Mouse (Mus musculus): ENCODE data around the gene Usp10.

Usp10 gene

DNA sequence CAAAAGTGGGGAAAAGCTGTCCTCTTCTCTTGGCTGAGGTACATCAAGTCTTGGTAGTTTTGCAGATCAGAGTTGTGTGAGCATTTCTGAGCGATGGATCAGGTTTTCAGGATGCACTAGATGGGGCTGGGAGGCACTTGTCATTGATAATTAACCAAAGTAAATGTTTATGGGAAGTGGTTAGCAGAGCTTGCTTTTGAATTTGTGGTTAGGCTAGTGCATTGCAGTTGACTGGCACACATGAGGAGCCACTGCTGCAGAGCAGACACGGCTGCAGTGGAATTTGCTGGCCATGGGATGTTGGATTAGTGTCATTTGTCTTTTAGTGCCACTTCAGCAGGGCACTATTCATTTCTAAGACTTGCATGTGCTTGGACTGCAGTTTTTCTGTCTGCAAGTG lies 4.0 kb downstream of the Usp10 start:
- in situ Hi-C loops (cut with MboI; ENCODE audit: low sequenced_read_pairs): no loop called here

DNA sequence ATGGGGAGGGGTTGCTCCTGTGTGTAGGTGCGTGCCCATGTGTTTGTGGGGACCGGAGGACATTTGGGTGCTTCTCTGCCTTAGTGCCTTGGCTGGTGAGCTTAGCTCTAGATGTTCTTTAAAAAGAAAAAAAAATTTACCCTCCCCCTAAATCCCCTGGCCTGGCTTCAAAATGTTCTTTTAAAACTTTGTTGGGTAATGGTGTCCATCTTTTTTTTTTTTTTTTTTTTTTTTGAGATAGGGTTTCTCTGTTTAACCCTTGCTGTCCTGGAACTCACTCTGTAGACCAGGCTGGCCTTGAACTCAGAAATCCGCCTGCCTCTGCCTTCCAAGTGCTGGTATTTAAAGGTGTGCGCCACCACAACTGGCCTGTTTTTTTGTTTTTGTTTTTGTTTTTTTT lies 5.1 kb downstream of the Usp10 start:
- in situ Hi-C loops (cut with MboI; ENCODE audit: low sequenced_read_pairs): no loop called here

DNA sequence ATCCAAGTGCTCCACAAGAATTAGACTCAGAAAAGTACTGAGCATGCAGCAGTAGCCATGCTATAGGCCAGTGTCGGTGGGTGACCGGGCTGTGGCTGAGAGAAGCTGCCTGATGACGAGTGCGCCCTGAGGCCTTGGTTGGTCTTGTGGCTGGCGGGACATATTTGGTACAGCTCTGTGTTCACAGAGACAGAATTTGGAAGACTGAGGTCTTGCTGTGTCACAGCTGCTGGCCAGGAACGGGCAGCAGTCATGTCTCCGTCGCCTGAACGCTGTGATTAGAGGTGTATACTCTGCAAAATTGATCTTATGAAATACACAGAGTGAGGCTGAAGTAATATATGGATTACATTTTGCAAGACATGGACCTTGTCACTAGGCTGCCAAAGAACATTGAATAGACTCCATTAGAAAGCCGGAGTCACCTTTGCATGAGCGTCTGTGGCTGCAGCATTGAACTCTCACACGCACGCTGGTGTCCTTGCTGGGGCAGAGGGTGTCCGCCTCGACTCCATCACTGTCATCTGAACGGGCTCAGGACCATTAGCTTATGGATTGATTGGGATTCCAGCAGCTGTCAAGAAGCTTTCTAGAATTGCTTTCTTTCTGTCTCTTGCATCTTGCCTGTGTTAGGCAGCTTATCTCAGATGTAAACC lies 6.2 kb downstream of the Usp10 start:
- in situ Hi-C loops (cut with MboI; ENCODE audit: low sequenced_read_pairs): no loop called here

DNA sequence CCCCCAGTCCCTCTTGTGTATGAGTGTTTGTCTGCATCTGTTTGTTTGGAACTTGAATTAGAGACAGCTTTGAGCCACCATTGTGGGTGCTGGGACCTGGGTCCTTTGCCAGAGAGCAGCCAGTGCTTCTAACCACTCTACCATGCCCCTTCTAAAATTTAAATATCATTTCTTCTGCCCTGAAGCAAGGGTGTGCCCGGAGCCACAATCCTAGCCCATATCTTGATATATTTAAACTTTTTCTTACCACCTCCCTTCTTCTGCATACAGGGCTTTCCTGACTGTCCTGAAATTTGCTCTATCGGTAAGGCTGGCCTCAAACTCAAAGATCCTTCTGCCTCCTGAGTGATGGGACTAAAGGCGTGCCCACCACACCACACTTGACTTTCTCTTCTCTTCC lies 7.3 kb downstream of the Usp10 start:
- in situ Hi-C loops (cut with MboI; ENCODE audit: low sequenced_read_pairs): no loop called here

DNA sequence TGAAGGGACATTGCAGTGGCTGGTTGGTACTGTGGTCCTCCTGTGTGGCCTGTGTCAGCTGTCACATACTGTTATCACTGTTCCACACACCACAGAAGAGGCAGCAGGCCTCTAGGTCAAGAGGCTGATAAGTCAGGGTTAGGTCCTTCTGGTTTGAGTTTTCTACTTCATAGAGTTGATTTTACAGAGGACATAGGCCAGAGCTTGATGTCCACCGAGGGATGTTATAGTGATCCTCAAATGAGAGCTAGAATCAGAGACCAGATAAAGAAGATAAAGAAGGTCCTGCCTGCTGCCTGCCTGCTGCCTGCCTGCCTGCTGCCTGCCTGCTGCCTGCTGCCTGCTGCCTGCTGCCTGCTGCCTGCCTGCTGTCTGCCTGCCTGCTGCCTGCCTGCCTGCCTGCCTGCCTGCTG lies 8.0 kb downstream of the Usp10 start:
- in situ Hi-C loops (cut with MboI; ENCODE audit: low sequenced_read_pairs): no loop called here

DNA sequence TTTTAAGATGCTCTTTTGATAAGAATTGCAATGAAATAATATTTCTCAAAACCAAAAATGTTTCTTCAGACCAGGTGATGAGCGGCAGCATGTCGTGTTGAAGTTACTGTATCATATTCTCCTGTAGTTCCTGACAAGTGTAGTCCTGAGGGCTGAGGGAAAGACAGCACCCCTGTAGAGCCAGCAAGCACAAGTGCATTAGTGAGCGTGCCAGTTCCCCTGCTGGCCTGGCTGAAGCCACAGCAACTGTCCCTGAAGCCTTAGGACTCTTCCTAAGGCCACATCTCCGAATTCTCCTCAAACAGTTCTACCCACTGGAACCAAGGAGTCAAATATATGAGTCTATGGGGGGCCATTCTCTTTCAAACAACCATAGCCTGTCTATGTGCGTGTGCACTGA lies 13.1 kb downstream of the Usp10 start:
- in situ Hi-C loops (cut with MboI; ENCODE audit: low sequenced_read_pairs): no loop called here

DNA sequence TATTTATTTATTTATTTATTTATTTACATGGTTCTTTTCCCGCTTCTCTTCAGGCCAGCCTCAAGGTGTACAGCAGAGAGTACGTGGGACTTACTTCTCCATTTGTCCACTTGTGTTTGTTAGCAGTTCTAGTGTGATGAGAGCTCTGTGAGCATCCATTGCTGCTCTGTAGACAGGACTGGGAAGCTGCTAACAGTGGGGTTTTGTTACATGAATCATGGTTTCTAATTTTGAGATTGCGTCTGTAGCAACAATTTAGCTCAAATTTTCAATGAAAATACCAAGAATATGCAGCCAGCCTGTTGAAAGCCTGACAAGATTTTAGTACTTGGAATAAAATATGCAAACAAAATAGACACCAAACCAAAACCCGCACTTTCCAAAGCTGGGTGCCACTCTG lies 15.3 kb downstream of the Usp10 start:
- in situ Hi-C loops (cut with MboI; ENCODE audit: low sequenced_read_pairs): no loop called here

DNA sequence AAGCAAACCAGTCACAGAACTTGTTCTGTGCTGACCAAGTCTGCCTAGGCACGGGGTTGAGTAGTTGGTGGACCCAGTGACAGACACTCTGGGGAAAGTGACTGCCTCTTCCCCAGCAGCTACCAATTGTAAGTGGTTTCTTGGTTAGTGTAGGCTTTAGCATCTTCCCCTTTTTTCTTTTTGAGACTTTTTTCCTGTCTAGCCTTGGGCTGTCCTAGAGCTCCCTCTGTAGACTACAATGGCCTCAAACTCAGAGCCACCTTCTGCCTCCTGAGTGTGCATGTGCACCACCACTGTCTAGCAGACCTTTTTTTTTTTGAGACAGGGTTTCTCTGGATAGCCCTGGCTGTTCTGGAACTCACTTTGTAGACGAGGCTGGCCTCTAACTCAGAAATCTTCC lies 16.3 kb downstream of the Usp10 start:
- in situ Hi-C loops (cut with MboI; ENCODE audit: low sequenced_read_pairs): no loop called here

DNA sequence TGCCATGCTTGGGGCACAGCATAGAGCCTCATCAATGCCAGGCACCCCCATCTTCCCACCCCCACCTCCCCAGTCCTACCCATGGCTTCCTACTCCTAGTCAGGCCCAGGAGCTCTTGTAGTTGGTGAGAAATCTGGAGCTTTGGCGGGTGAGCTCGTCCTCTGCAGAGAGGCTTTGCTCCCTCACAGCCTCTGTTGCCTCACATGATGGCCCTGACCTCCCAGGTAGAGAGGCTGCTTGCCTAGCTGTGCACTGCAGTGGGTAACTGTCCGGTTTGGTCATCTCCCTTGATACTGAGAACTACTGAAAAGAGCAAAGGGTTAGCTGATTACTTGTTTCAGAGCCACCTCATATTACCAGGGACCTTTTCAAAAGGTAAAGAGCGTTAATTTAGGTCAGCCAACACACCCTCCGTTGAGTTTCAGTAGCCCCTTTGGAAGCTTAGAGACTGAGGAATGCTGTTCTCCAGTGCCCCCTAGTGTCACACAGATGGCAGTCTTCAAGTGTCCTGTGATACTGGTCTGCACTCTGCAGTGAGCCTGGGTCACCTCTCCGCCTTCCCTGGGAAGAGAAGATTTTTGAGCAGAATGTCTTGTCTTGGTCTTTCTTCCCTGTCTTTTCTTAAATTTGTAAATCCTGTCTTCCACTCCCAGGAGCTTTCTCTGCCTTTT lies 17.4 kb downstream of the Usp10 start:
- in situ Hi-C loops (cut with MboI; ENCODE audit: low sequenced_read_pairs): no loop called here

DNA sequence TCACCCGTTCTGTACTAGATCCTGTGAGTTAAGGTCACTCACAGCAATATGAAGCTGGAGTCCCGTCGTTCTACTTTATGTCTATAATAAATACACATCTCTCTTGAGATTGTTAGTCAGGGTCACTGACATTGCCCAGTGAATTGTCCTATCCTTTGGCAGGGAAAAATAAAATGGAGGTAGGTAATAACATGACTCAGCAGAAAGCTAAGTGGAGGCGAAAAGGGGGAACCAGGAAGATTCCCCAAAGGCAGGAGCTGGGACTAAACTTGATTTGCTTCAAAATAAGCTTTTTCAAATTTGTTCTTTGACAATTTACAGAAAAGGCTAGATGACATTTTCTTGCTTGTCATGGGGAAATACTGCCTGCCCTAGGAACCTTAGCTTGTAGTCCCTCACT lies 21.2 kb downstream of the Usp10 start:
- in situ Hi-C loops (cut with MboI; ENCODE audit: low sequenced_read_pairs): no loop called here

DNA sequence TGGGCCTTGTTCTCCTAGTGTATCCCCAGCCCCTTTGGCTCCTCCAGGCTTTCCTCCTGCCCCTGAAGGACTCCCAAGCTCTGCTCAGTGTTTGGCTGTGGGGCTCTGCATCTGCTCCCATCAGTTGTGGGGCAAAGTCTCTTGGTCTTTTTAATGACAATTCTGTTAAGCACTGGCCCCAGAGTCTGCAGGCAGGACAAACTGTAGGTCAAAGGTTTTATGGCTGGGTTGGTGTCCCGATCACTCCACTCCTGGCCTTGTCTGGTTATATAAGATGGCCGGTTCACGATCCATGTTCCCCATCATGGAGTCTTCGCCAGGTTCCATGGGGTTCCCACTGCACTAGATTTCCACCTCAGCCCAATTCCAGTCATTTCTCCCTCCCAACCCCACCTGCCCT lies 23.5 kb downstream of the Usp10 start:
- in situ Hi-C loops (cut with MboI; ENCODE audit: low sequenced_read_pairs): no loop called here

DNA sequence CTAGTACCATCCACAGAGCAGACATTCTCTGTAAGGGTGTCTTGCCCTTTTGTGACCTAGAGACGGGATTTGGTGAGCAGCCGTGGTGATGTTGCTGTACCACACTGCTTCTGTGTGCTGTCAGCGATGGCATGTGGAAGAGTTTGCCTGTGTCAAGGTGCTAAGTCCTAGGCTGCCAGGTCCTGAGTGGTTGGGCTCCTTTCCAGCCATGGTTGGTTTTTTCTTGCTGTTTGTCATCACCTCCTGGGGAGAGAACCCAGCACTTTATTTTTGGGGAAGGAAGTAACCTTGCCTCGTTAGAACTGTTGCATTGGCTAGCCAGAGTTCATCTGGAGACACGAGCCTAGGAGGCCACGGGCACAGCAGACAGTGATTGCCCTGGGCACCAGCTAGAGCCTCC lies 25.4 kb downstream of the Usp10 start:
- in situ Hi-C loops (cut with MboI; ENCODE audit: low sequenced_read_pairs): no loop called here

DNA sequence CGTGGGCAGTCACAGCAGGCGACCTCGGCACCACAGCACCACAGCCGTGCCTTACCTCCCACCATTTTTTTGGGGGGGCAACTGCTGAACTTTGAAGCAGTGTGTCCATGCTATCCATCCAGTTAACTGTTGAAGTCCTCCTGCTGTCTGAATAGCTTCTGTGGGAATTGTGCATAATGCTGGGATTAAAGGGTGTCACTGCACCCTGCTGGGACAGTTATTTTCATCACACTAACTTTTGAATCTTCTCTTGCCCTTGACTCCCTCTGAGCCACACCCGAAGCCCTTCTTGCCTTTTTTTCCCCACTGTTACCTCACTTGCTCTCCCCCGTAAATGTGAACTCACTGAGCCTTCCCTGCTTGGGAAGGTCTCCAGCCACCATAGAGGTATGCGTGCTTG lies 28.3 kb downstream of the Usp10 start:
- in situ Hi-C loops (cut with MboI; ENCODE audit: low sequenced_read_pairs): no loop called here

DNA sequence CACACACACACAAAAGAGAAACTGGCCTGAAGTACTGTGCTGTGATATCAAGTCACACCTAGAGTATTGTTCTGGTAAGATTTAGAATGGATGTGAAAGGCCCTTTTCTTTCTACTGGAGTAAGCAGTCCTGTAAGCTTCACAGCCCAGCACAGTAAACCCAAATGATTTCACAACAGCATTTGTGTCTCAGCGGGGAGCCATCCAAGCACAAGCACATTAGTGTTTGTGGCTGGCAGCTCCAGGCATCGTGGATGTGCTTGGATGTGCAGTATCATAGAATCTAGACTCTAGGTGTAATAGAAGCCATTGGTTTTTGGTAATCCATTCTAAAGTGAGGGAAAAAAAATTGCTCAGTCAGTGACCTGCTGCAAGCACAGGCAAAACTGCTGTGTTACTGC lies 29.2 kb downstream of the Usp10 start:
- in situ Hi-C loops (cut with MboI; ENCODE audit: low sequenced_read_pairs): no loop called here

DNA sequence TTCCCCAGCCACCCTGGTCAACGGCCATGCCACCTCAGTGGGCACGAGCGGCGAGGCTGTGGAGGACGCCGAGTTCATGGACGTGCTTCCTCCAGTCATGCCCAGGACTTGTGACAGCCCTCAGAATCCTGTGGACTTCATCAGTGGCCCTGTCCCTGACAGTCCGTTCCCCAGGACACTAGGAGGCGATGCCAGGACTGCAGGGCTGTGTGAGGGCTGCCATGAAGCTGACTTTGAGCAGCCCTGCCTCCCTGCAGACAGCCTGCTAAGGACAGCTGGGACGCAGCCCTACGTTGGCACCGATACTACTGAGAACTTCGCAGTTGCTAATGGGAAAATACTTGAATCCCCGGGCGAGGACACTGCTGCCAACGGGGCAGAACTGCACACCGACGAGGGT lies 31.3 kb downstream of the Usp10 start:
- in situ Hi-C loops (cut with MboI; ENCODE audit: low sequenced_read_pairs): no loop called here

DNA sequence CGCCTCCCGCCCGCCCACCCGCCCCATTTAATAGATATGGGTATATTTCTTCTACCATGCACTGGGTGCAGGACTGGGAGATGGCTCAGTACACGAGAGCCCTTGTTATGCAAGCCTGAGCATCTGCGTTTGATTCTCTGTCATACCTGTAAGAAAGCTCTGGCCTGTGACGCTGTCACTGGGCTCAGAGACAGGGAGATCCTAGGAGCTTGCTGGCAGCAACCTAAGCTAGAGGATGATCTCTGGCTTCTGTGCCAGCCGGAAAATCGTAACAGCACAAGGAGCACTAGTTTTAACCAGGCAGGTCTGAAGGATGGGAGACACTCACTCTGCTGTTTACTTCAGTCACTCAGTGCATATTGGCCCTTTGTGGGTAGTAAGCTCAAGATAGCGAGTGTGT lies 33.5 kb downstream of the Usp10 start:
- in situ Hi-C loops (cut with MboI; ENCODE audit: low sequenced_read_pairs): no loop called here

DNA sequence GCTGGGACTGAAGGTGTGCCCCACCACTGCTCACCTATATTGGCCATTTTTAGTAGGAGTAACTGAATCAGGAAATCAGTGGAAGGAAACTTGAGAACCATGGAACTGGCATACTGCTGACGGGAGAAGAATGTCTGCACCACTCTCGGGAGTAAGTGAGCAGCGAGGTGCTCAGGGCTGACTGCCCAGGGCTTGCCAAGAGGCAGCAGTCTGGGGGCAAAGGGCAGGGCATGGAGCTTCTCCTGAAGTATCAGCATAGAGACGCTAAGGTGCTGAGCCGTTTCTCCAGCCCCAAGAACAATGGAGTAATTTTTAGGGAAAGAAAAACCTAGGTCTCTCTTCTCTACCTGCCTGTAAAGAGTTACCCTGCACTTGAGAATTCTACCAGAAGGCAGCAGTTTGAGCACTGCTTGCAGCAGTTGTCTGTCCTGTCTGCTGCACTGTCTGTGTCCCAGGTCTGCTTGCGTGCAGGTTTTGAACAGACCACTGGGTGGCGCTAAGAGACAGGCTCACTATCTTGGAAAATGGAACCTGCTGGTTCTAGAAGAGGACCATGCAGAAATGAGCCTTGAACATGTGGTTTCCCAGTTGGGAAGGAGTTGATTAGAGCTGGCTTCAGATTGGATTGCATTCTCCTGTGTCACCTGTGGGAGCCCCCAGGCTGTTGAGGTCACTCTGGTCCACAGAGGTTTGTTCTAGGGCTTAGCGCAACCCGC lies 34.1 kb downstream of the Usp10 start:
- in situ Hi-C loops (cut with MboI; ENCODE audit: low sequenced_read_pairs): no loop called here

DNA sequence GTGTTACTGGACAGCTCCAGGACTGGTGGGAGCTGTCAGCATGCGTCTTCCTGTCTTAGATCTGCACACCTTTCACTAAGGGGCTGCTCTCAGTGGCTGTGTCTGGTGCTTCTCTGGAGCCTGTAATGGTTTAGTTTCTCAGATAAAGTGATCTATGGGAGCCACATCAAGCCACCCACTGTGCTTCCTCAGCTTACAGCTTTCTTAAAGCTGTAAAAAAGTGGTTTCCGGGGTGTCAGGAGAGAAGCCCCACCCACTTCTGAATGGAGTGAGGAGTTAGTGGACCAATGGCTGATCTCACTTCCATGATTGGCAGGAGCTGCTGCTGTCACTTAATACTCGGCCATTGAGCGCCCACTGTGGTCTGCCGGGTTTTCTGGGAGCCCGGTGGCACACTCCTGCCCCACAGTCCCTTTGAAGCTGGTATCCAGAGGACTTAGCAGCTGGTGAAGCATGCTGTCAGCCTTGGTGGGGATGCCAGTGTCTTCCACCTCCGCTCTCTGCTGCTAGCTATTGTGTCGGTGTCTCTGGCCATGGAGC lies 36.2 kb downstream of the Usp10 start:
- in situ Hi-C loops (cut with MboI; ENCODE audit: low sequenced_read_pairs): loop anchor here (5.0 kb wide), 1 partner anchor 126 kb away; no protein-coding TSS in a partner anchor

DNA sequence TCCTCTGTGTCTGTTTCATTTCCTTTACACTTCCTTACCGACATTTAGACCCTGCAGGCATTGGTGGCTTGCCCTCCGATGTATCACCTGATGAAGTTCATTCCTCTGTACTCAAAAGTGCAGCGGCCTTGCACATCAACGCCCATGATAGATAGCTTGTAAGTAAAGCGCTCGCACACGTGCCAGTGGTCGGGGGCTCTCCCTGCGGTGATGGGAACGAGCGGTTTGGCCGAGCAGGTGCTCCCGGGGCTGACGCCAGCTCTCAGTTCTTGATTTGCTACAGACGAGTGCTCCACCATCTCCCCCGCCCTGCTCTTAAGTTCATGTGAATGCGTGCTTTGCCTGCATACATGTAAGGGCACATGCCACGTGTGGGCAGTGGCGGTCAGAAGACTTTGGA lies 37.5 kb downstream of the Usp10 start:
- in situ Hi-C loops (cut with MboI; ENCODE audit: low sequenced_read_pairs): loop anchor here (5.0 kb wide), 1 partner anchor 125 kb away; no protein-coding TSS in a partner anchor

DNA sequence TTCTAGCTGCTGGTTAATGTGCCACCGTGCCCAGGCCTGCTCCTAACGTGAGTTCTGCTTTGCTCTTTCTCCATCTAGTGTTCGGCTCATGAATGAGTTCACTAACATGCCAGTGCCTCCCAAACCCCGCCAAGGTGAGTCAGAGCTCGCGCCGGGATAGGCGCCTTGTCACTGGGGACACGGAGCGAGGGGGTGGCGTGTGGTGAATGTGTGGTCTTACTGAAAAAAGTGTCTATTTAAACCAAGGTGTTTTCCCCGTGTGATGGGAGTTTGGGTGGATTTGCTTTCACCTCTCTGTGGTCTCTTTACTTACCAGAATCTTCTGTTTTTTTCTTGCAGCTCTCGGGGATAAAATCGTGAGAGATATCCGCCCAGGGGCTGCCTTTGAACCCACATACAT lies 38.2 kb downstream of the Usp10 start:
- in situ Hi-C loops (cut with MboI; ENCODE audit: low sequenced_read_pairs): loop anchor here (5.0 kb wide), 1 partner anchor 124 kb away; no protein-coding TSS in a partner anchor

DNA sequence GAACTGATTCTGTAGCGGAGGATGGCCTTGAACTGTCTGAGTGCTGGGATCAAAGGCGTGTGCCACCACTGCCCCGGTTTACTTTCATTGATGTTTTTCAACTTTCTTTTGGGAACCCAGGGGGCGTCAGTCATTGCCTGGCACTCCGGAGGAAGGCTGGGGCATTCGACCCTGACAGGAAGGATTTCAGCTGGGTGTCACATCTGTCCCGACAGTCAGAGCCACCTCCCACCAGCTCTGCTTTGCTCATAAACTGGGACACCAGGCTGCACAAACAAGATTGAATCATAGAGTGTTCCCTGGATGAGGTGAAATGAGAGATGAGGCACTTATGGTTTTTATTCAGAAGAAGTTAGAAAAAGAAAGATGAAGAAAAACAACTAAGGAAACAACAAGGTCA lies 42.1 kb downstream of the Usp10 start:
- in situ Hi-C loops (cut with MboI; ENCODE audit: low sequenced_read_pairs): no loop called here

DNA sequence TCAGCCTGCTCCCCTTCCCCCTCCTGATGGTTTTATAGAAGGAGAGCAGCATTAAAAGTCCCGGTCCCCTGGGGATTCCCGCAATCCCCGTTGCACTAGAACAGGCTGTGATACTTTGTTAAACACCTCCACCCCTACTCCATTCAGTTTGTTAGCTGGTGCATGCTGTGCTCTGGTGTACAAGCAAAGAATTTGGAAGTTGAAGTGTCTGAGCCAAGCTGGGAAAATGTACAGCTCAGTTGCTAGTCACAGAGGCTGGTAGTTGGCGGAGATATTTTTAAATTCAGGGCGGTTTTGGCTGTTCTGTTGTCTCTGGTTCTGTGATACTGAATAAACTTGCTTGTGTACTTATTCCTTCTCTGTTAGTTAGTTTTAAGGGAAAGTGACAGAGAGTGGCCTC lies 42.6 kb downstream of the Usp10 start:
- in situ Hi-C loops (cut with MboI; ENCODE audit: low sequenced_read_pairs): no loop called here

Measured in CH12F3 (cell line).